Mouse (Mus musculus): ENCODE measurements around the gene Dctd. TPM values are rescaled to one million over a fixed set of nuclear protein-coding genes. Genes with fewer than 3 reads are reported as not detected.

Dctd gene
- total and polyA plus RNA-seq, 3 experiments = 56.5 to 75.2 (median 58.9) TPM

DNA sequence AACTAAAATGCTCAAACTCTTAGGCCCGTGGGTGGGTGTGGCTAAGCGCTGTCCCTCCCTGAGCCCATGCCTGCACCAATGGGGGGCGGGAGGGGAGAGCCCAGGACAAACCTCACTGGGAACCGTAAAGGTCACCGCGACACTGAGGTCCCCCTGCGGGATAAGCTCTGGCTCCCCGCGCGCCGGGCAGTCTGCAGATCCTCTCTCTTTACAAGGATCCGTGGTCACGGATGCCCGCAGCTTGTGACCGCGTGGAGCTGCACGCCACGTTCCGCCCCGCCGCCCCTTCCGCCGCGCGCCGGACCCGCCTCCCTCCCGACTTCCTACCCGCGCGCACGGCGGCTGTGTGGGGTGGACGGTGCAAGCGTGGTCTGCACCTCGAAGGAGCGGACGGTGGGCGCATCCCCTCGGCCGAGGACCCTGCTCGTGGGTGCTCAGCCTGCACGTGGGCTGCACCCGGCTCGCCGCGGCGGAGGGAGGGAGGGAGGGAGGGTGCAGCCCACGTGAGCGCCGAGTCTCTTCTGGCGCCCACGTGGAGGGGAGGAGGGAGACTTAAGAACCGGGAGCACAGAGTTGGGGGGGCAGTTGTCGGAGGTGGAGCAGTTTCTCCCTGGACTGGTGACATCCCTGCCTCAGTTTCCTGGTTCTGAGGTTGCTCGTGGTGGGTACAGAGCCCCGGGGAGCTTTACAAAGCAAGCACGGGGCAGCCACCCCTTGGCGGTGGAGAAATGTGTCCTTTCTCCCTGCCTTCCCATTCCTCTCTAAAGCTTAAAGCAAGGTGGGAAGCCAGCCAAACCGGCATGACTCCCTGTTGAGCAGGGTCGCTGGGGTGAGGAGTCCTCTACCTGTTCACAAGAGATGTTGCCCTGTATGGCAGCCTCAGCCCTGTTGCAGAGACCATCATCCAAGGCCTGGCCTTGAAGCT, 11.2 kb downstream of the Dctd start:
- dilution Hi-C loops (cut with MboI; ENCODE audit: extremely low pct_ligation_motif_present, extremely low pct_unique_long_range_greater_than_20kb, low sequenced_read_pairs) = no loop called here

DNA sequence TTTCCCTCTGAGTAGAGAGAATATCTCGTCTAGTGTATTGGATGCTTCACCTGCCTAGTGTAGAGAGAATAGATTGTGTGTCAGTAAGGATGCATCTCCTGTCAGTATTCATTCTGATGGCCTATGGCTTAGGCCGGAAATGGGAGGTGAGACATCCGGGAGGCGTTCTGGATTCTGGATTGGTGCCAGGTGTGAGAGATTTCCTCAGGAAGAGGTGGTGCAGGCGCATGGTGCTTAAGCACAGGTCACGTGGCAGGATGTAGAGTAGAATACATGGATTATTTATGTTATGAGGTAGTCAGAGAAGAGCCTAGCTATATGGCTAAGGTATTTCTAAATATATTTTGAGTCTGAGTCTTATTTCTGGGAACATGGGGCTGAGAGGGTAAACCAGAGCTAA, 15.7 kb downstream of the Dctd start:
- H3K36me3 ChIP-seq (replicated peaks in 1 of 2; ENCODE audit: control insufficient read depth in 1 of 2, insufficient read depth in 1 of 2, low read length in 1 of 2) = peaks cover 45 to 72% of the 10 kb centered on the region in 2 experiments
- H3K9ac ChIP-seq (ENCODE audit: insufficient read depth, low read depth) = no peak overlapping the region
- no peak overlapping the region for H3K4me2 ChIP-seq (ENCODE audit: insufficient read depth, low read depth, poor library complexity, severe bottlenecking)
- no peak for DNase-seq (ENCODE audit: extremely low read depth)
- no peak overlapping the region for H3K27ac ChIP-seq (ENCODE audit: insufficient read depth, low read depth)
- dilution Hi-C loops (cut with MboI; ENCODE audit: extremely low pct_ligation_motif_present, extremely low pct_unique_long_range_greater_than_20kb, low sequenced_read_pairs) (no loop called here), in situ Hi-C loops (cut with MboI; ENCODE audit: low pct_ligation_motif_present, low pct_unique_long_range_greater_than_20kb, low sequenced_read_pairs) (no loop called here)
- TF ChIP-seq MAFK (IDR thresholded peaks at IDR 0.05; ENCODE audit: insufficient replicate concordance, low read length) (no peak), JUND (conservative IDR thresholded peaks at IDR 0.05; ENCODE audit: low read depth, low read length) (no peak), MYC (IDR thresholded peaks at IDR 0.05; ENCODE audit: low read depth, low read length) (no peak)
- H3K4me3 ChIP-seq (replicated peaks in 1 of 3; ENCODE audit: low read depth in 2 of 3, low read length in 2 of 3, poor library complexity in 1 of 3) = no peak overlapping the region
- no peaks in the 10 kb centered on the region for H3K27me3 ChIP-seq (replicated peaks)
- peaks cover 6 to 15% of the 10 kb centered on the region in 2 experiments for H3K4me1 ChIP-seq (ENCODE audit: control insufficient read depth in 1 of 2, insufficient read depth in 2 of 2)
- H3K9me3 ChIP-seq (replicated peaks; ENCODE audit: low read length) = no peaks in the 10 kb centered on the region
- H3K79me2 ChIP-seq (replicated peaks; ENCODE audit: control insufficient read depth, extremely low read depth, insufficient read depth, poor library complexity, severe bottlenecking) = peaks cover 4% of the 10 kb centered on the region; the same call in 1 of the 2 replicates

More for the DNA sequence above, 11.2 kb downstream of the Dctd start:
- H3K9ac ChIP-seq (ENCODE audit: insufficient read depth, low read depth) = peak overlapping the region; percentile 82
- DNase-seq (ENCODE audit: extremely low read depth) = peak; percentile 81
- H3K79me2 ChIP-seq (replicated peaks; ENCODE audit: control insufficient read depth, extremely low read depth, insufficient read depth, poor library complexity, severe bottlenecking) = peaks cover 4% of the 10 kb centered on the region; the same call in 1 of the 2 replicates
- H3K4me3 ChIP-seq (replicated peaks in 1 of 3; ENCODE audit: low read depth in 2 of 3, low read length in 2 of 3, poor library complexity in 1 of 3) = peak overlapping the region; percentile 76 to 89 (median 77)
- peaks cover 6 to 23% of the 10 kb centered on the region in 2 experiments for H3K4me1 ChIP-seq (ENCODE audit: control insufficient read depth in 1 of 2, insufficient read depth in 2 of 2)
- H3K4me2 ChIP-seq (ENCODE audit: insufficient read depth, low read depth, poor library complexity, severe bottlenecking) = peak overlapping the region; percentile 67
- no peaks in the 10 kb centered on the region for H3K9me3 ChIP-seq (replicated peaks; ENCODE audit: low read length)
- H3K27me3 ChIP-seq (replicated peaks) = no peaks in the 10 kb centered on the region
- no peak for TF ChIP-seq ZC3H11A (IDR thresholded peaks at IDR 0.05; ENCODE audit: low read depth, low read length)
- no peak for TF ChIP-seq MEF2A (IDR thresholded peaks at IDR 0.05; ENCODE audit: borderline replicate concordance, low read depth, low read length)
- no peak for TF ChIP-seq E2F4 (IDR thresholded peaks at IDR 0.05; ENCODE audit: insufficient replicate concordance, low read depth, low read length)
- no peak for TF ChIP-seq USF2 (conservative IDR thresholded peaks at IDR 0.05; ENCODE audit: low read depth, low read length)
- no peak for TF ChIP-seq RAD21 (IDR thresholded peaks at IDR 0.05; ENCODE audit: low read depth, low read length)
- TF ChIP-seq SIN3A (IDR thresholded peaks at IDR 0.05; ENCODE audit: low read length) = no peak; the same call in 1 of the 2 replicates
- no peak for TF ChIP-seq CHD1 (IDR thresholded peaks at IDR 0.05; ENCODE audit: low read depth, low read length)
- no peak for TF ChIP-seq ZKSCAN1 (IDR thresholded peaks at IDR 0.05; ENCODE audit: borderline replicate concordance, low read depth, low read length)
- peak; percentile 63 for TF ChIP-seq MYC (IDR thresholded peaks at IDR 0.05; ENCODE audit: low read depth, low read length)
- TF ChIP-seq TBP (conservative IDR thresholded peaks at IDR 0.05; ENCODE audit: low read depth, low read length) = peak; percentile 52; the same call in 1 of the 2 replicates
- TF ChIP-seq IRF4 (IDR thresholded peaks at IDR 0.05; ENCODE audit: low read depth, low read length) = no peak
- TF ChIP-seq SMC3 (IDR thresholded peaks at IDR 0.05; ENCODE audit: low read depth, low read length) = no peak
- 0 out of 2 replicates have a peak, but pooled peaks have one; percentile 31 for TF ChIP-seq UBTF (IDR thresholded peaks at IDR 0.05; ENCODE audit: low read depth, low read length)
- peak; percentile 22; the same call in 1 of the 2 replicates for TF ChIP-seq NELFE (IDR thresholded peaks at IDR 0.05; ENCODE audit: low read depth, low read length)
- TF ChIP-seq PAX5 (IDR thresholded peaks at IDR 0.05; ENCODE audit: low read length) = no peak
- TF ChIP-seq CHD2 (IDR thresholded peaks at IDR 0.05; ENCODE audit: low read length) = no peak
- peak; percentile 31; the same call in 1 of the 2 replicates for TF ChIP-seq ELF1 (IDR thresholded peaks at IDR 0.05; ENCODE audit: low read depth, low read length)
- no peak for TF ChIP-seq EP300 (IDR thresholded peaks at IDR 0.05; ENCODE audit: low read length)
- no peak; the same call in none of the 2 replicates for TF ChIP-seq ZMIZ1 (IDR thresholded peaks at IDR 0.05; ENCODE audit: low read depth, low read length)
- no peak for TF ChIP-seq RCOR1 (conservative IDR thresholded peaks at IDR 0.05; ENCODE audit: low read depth, low read length)
- TF ChIP-seq ZNF384 (IDR thresholded peaks at IDR 0.05; ENCODE audit: low read depth, low read length) = no peak
- no peak for TF ChIP-seq MAZ (IDR thresholded peaks at IDR 0.05; ENCODE audit: low read depth, low read length)
- TF ChIP-seq KAT2A (IDR thresholded peaks at IDR 0.05; ENCODE audit: insufficient replicate concordance, low read length) = no peak
- TF ChIP-seq POLR2AphosphoS2 (IDR thresholded peaks at IDR 0.05; ENCODE audit: low read depth, low read length) = no peak
- TF ChIP-seq MXI1 (IDR thresholded peaks at IDR 0.05; ENCODE audit: low read depth, low read length) = peak; percentile 94
- no peak for TF ChIP-seq JUN (IDR thresholded peaks at IDR 0.05; ENCODE audit: insufficient read depth, low read depth, low read length)
- TF ChIP-seq TCF12 (IDR thresholded peaks at IDR 0.05; ENCODE audit: low read depth, low read length) = no peak; the same call in 1 of the 2 replicates
- TF ChIP-seq HCFC1 (IDR thresholded peaks at IDR 0.05; ENCODE audit: low read depth, low read length) = no peak; the same call in none of the 2 replicates
- TF ChIP-seq USF1 (IDR thresholded peaks at IDR 0.05; ENCODE audit: low read depth, low read length) = peak; percentile 29; the same call in 1 of the 2 replicates
- TF ChIP-seq JUND (conservative IDR thresholded peaks at IDR 0.05; ENCODE audit: low read depth, low read length) = no peak
- TF ChIP-seq NRF1 (IDR thresholded peaks at IDR 0.05; ENCODE audit: low read depth, low read length) = no peak
- no peak for TF ChIP-seq MAFK (IDR thresholded peaks at IDR 0.05; ENCODE audit: insufficient replicate concordance, low read length)
- TF ChIP-seq CTCF (conservative IDR thresholded peaks at IDR 0.05 in 1 of 2, IDR thresholded peaks at IDR 0.05 in 1 of 2; ENCODE audit: low read depth in 2 of 2, low read length in 2 of 2) = no peak
- TF ChIP-seq POLR2A (IDR thresholded peaks at IDR 0.05; ENCODE audit: low read depth, low read length) = peak; percentile 77
- TF ChIP-seq ETS1 (conservative IDR thresholded peaks at IDR 0.05; ENCODE audit: low read depth, low read length) = no peak
- TF ChIP-seq BHLHE40 (IDR thresholded peaks at IDR 0.05; ENCODE audit: low read depth, low read length) = peak; percentile 68
- TF ChIP-seq MAX (IDR thresholded peaks at IDR 0.05; ENCODE audit: low read length) = peak; percentile 77
- no peak for TF ChIP-seq GABPA (IDR thresholded peaks at IDR 0.05; ENCODE audit: insufficient replicate concordance, low read depth, low read length)
- in situ Hi-C loops (cut with MboI; ENCODE audit: low pct_ligation_motif_present, low pct_unique_long_range_greater_than_20kb, low sequenced_read_pairs) = no loop called here
- H3K36me3 ChIP-seq (replicated peaks in 1 of 2; ENCODE audit: control insufficient read depth in 1 of 2, insufficient read depth in 1 of 2, low read length in 1 of 2) = peaks cover 18 to 30% of the 10 kb centered on the region in 2 experiments
- H3K27ac ChIP-seq (ENCODE audit: insufficient read depth, low read depth) = peak overlapping the region; percentile 10; the same call in 1 of the 2 replicates
